Mouse (Mus musculus) adrenal gland, postnatal 36 days (tissue): Measurements from ENCODE around the gene Csnk1g2. TPM values are rescaled to one million over a fixed set of nuclear protein-coding genes. Genes with fewer than 3 reads are reported as not detected.
"Not testable (repeated sequence)": the region's sequence is repeated elsewhere in the genome, so short reads cannot be mapped to it uniquely, and the experiment has no call there.

Source experiments
- DNase-seq, 2 experiments: peaks; one replicate each; pipeline ENCODE4 v3.0.0; 2021; ENCODE audit warnings: mixed read lengths in 1 of 2
- total RNA-seq, 2 experiments: library from RNA; stranded (reverse); gene quantifications; 2 replicates each; pipeline ENCODE4 v1.2.3; 2021

The Csnk1g2 gene
- total RNA-seq, 2 experiments from 2014 or later, result 129 to 135 TPM

DNA sequence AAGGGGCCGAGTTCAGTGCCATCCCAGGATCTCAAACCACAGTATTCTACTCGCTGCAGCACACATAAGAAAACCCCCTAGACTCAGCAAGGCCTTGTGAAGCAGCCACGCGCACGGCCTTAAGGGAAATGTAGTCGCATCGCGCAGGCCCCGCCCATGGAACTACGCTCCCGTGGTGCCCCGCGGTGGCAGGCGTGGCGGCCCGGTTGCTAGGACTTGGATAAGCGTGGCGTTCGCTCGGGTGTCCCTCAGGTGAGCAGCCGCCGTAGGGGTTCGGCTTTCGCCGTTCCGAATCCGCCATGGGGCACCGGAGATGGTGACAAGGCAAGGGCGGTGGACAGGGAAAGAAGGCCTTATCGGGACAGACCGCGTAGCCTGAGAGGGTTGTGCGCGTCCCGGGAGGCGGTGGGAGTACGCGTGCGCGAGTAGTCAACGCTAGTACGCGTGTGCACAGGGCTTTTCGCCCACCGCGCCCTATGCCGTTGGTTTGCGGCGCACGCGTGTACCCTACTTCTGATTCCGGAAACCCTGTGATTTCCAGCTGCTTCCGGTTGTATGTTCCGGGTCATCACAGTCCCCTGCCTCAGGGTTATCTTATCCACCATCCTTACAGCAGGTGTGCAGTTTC, 19.8 kb upstream of the Csnk1g2 start, which contains the start of the genes Scamp4 and Adat3:
Scamp4 (plus strand) TSS at position 175 of the 628 bp plus-strand sequence.
Adat3 (plus strand) TSS at position 183 of the 628 bp plus-strand sequence.
- DNase-seq, result peak; percentile 96 to 97

GRCm38 (mm10) chr10:80603364-80603763, 19.3 kb upstream of the Csnk1g2 start:
- no peak for DNase-seq

GRCm38 (mm10) chr10:80604001-80604509, 18.6 kb upstream of the Csnk1g2 start:
- no peak for DNase-seq

GRCm38 (mm10) chr10:80604988-80605387, 17.6 kb upstream of the Csnk1g2 start:
- no peak for DNase-seq

DNA sequence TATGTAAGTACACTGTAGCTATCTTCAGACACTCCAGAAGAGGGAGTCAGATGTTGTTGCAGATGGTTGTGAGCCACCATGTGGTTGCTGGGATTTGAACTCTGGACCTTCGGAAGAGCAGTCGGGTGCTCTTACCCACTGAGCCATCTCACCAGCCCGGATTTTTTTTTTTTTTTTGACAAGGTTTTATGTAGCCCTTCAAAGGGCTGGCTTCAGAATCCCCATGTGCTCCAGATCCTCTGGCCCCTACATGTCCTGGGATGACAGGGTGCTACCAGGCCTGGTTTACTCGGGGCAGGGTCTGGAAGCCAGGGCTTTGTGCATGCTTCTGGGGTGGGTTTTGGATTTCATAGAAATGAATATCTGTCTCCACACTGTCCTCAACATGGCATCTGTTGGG, 16.9 kb upstream of the Csnk1g2 start, which contains the start of gene Gm49322:
Gm49322 (plus strand) TSS at position 301 of the 400 bp plus-strand sequence.
- DNase-seq, result not testable (repeated sequence)

- no peak for DNase-seq
Measured at GRCm38 (mm10) chr10:80606306-80606705, 16.3 kb upstream of the Csnk1g2 start.

- DNase-seq, result no peak
Measured at GRCm38 (mm10) chr10:80606737-80607350, 15.8 kb upstream of the Csnk1g2 start.

GRCm38 (mm10) chr10:80608435-80608834, 14.2 kb upstream of the Csnk1g2 start:
- no peak for DNase-seq

DNA sequence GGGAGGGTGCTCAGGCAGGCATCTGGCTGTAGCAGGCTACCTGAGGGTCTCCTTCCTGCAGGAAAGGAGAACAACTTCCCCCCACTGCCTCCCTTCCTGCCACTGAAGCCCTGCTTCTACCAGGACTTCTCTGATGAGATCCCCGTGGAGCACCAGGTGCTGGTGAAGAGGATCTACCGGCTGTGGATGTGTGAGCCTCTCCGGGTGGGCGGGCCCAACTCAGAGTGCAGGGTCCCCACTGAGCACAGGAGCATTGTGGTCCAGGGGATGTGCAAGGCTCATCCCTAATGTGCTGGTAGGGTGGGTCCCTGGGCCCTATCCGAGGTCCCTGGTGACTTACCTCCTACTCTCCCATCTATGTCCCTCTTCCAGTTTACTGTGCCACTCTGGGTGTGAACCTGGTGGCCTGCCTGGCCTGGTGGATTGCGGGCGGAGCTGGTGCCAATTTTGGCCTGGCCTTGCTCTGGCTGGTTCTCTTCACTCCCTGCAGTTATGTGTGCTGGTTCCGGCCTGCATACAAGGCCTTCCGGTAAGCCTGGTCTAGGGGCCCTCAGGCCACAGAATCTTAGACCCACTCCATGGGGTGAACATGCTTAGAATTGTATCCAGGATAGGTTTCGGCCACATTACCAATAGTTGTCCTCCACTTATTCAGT, 13.2 kb upstream of the Csnk1g2 start:
- no peak for DNase-seq

DNA sequence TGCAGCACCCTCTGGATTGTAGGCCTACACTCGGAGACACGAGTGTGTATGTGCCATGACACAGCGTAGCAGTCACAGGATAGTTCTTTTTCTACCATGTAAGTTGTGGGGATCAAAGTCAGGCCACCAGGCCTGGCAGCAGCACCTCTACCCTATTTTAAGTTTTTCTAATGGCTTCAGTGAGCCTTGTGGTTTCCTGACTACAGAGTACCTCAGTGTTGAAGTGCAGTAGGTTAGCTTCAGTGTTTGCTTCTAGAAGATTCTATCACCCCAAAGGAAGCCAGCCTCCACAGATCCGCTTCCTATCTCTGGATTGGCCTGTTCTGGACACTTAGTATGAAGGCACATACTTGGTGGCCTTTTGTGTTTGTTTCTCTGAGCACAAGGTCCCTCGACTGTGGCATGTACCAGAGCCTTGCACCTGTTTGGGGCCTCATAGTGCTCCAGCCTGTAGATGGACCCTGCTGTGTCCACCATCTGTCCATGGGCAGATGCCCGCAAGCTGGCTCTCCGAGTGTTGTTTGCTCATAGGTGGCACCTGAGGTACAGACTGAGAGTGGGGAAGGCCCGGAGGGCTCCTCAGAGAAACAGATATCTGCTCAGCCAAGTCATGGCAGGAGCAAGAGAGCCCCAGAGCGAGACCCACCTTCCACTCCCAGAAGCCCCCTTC, 12.4 kb upstream of the Csnk1g2 start:
- no peak for DNase-seq

DNA sequence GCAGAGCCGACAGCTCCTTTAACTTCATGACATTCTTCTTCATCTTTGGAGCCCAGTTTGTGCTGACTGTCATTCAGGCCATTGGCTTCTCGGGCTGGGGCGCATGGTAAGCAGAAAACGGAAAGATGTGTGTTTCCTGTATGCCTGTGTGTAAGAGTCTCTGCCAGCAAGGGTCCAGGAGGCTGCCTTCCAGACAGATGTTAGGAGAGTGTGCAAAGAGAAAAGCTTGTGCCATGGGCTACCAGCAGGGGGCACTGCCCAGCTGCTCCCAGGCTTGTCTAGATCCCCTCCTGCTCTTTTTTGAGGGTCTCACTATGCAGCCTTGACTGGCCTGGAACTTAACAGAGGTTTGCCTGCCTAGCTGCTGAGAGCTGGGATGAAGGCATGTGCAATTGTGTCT, 11.6 kb upstream of the Csnk1g2 start:
- peak; percentile 60 to 73 for DNase-seq

DNA sequence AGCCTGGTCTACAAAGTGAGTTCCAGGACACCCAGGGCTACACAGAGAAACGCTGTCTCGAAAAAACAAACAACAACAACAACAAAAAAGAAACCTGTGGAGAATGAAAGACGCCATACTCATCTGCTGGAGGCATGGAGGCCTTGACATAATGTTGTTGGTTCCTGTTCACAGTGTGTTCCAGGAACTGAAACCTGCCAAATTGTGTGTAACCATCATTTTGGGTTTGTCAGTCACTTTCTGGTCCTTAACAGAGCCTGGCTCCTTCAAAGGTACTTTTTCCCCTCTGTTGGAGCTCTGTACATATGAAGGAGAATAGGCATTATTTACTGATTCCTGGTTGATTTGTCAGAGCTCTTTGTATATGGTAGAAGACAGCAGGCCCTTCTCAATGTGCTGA, 10.7 kb upstream of the Csnk1g2 start:
- no peak for DNase-seq

- DNase-seq, result no peak
Measured at GRCm38 (mm10) chr10:80613821-80614220, 8.8 kb upstream of the Csnk1g2 start.

- DNase-seq, result no peak
Measured at GRCm38 (mm10) chr10:80614351-80614750, 8.3 kb upstream of the Csnk1g2 start.

DNA sequence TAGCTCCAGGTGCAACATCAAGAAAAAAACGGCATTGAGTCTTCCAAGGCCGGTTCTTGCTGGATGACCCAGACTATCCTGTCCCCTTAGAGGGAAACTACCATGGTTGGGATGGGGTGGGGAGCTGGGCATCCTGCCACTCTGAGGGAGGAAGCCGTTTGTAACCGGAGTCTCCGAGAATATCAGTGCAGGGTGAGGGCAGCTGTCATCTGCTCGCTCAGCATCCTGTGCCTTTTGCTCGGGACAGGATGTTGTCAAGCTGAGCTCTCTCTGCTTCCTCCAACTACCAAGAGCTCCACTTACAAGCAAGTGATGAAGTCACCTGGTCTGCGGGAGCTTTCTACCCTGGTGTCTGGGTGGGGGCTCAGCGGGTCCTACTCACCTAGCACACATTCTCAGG, 4.5 kb upstream of the Csnk1g2 start:
- DNase-seq, result peak; percentile 55 to 74

DNA sequence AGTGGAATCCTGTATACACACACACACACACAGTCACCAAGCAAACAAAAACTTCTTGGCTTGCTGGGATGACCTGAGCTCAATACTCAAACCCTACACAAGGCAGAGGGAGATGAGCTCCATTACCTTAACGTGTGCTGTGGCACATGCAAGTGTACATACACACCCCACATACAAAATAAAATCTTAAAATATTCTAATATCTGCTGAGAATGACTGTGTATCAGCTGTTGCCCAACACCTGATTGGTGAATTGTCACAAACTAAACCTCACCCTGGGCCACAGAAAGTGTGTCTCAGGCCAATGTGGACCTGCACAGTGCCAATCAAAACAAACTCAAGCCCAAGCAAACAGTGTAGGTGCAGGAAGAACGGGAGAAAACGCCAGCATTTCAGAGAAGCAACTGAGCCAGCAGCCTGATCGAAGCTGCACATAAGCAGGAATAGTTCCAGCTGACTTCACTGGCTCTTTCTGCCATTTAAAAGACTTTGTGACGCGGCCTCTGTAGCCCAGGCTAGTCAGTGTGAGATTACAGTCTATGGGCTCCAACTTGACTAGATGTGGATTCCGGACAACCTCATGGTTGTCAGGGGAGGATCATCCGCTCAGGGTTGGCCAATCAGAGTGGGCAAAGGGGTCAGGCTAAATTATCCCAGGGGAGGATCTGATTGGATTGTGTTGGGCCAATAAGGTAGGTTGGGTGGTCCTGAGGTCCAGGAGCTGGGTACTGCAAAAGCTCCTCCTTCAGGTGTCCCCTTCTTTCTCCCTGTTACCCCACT, 3.0 kb upstream of the Csnk1g2 start:
- no peak for DNase-seq

DNA sequence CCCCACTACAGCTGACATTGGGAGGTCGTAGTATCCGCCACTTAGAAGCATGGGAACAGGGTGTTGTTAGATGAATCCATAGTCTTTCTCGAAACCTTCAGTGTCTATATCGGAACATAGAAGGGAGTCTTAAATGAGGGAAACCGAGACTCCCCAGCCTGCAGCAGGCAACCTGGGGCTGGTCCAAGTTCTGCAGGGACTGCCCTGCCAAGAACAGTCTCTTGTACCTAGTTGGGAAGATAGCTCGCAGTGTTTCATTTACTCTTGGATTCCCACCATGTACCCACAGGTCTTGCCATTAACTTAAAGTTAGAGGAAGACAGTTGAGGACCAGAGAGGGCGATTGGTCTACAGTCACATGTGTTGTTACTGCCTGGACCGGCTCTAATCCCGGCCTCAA, 2.3 kb upstream of the Csnk1g2 start:
- DNase-seq, result no peak

DNA sequence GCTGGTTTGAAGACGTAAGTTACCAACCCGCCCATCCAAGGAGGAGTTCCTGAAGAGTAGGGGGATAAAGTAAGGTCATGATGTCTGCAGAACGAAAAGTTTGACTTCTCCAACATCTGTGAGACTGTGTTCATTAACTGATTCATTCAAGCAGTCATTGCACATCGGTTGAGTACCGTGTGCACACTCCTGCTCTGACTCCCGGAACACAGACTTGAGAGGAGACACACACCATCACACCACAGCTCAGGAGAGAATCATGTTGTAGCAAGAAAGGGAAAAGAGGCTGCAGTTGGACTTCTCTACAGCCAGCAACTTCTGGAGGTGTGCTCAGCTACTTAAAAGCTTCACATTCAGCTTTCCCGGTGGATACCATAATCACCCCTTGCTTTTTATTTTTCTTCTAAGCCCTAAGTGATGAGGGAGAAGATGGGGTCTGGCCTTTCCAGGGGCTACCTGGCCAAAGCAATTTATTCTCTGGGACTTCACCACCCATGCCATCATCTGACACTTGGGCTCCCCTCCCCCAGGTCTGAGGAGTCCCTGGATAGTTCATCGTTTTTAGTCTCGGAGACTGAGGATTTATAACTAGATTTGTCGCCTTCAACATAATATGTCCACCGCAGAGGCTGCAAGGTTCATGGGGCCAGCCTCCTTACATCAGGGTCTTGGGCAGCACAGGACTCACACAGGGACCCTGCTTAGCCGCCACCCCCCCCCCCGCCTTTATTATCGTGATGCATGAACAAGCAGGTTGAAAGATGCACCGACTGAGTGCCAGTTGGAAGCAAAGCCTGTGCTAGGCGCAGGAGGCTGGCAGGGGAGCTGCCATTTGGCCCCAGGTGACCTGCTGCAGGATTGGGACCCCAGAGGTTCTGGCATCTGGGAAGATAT, 1.6 kb upstream of the Csnk1g2 start:
- no peak for DNase-seq

DNA sequence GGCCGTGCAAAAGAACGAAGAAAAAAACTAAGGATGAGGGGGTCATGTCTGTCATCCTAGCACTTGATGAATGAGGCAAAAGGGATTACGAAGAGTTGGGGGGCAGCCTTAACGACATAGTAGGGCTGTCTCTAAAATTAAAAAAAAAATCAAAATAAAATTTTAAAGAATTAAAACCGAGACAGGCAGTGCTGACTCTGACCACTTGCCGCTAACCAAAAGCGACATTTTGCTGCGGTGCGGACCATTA, 1.0 kb upstream of the Csnk1g2 start:
- DNase-seq, result no peak

- DNase-seq, result peak; percentile 99
Measured at GRCm38 (mm10) chr10:80621940-80622660, 538 bp upstream of the Csnk1g2 start.
